Mouse (Mus musculus) heart, postnatal 4 days (tissue): ENCODE data around the gene Zkscan17. TPM values are rescaled to one million over a fixed set of nuclear protein-coding genes. Genes with fewer than 3 reads are reported as not detected.
A peak's percentile ranks its signal among the peaks of the same experiment; 100 is the strongest.

Experiments
- DNase-seq: peaks from one replicate; pipeline ENCODE4 v3.0.0; 2021
- total RNA-seq, 2 experiments: library from RNA; stranded (reverse); gene quantifications; 2 replicates each; pipeline ENCODE4 v1.2.3; 2021

Zkscan17 gene
- total RNA-seq, 2 experiments from 2014 or later = 25.1 to 25.4 TPM

DNA sequence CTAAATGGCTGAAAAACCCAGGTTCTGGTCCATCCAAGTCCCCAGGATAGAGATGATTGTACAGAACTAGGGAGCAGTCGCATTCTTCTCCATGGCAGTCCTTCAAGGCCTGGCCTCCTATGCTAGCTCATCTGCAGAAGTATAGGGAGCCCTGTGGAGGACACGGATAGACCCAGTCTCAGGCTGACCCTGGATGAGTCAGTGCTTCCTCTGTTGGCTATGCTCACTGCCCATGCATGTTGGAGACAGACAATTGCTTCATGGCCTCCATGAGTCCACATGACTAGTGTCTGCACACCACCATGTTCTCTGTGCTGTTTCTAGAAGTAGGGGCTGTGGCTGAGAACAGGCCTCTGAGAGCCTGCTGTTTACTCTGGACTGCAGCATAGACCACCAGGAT lies 70.2 kb downstream of the Zkscan17 start:
- no peak for DNase-seq

- no peak for DNase-seq
Observed at GRCm38 (mm10) chr11:59451086-59451485, 75.5 kb downstream of the Zkscan17 start, which contains the start of gene Snap47. Snap47 (minus strand) TSS chr11:59451186.

GRCm38 (mm10) chr11:59450230-59450771 lies 76.2 kb downstream of the Zkscan17 start:
- DNase-seq = no peak

DNA sequence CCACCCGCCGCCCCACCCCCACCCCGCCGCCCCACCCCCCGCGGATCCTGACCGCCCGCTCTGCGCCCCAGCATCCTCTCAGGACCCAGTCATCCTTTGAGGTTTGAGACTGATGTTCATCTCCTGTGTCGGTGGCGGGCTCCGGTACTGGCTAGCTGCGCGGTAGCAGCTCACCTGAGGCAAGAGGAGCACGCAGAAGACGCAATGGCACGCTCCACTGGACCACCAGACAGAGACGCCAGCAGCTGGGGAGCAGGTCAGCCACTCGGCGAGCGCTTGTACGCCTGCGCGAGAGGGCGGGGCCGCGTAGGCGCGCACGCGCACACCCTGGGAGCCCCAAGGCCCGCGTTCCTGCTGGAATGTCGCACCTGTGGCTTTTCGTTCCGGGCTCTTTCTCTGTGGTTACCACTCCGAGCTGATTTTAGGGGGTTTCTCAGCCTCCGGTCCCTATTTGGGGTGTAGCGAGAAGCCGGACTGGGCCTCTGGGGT lies 76.8 kb downstream of the Zkscan17 start, which contains the start of gene Jmjd4:
Jmjd4 (plus strand) TSS at position 305 of the 489 bp plus-strand sequence.
- DNase-seq = peak; percentile 94

- DNase-seq = no peak
Observed at GRCm38 (mm10) chr11:59443102-59443501, 83.4 kb downstream of the Zkscan17 start.

DNA sequence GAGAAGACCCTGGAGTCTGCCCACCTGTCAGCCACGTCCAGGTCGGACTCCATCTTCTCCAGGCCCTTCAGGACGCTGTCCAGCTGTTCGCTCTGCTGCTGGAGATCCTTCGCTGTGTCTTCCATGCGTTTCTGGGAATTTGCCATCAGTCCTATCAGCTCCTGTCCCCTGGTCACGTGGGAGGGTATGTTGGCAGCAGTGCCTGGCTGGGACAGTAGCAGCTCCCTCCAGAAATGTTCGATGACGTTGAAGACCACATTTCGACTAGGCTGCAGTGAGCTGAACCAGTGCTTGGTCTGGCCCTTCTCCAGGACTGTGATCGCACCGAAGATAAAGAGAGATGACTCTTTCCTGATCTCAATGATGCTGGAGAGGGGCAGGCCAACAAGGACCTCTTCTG lies 88.6 kb downstream of the Zkscan17 start:
- DNase-seq = no peak

Other genes starting within 250 kb of the Zkscan17 start
- not detected for gene Wnt3a, start 236.0 kb downstream of the Zkscan17 start, total RNA-seq
- gene Wnt9a, start 219.8 kb downstream of the Zkscan17 start, total RNA-seq = 1 to 10 TPM; 5.6 to 5.7 TPM
- not detected for gene Prss38, start 151.1 kb downstream of the Zkscan17 start, total RNA-seq
- gene Jmjd4, start 76.7 kb downstream of the Zkscan17 start, total RNA-seq = 10 to 100 TPM; 14.8 to 16.3 TPM
- gene Snap47, start 75.6 kb downstream of the Zkscan17 start, total RNA-seq = 10 to 100 TPM; 40.8 to 45.5 TPM
- gene Zfp867, start 54.3 kb downstream of the Zkscan17 start, total RNA-seq = 1 to 10 TPM; 6.1 to 6.2 TPM
- under 1 TPM; 0.18 to 0.31 TPM for gene Nlrp3, start 14.8 kb upstream of the Zkscan17 start, total RNA-seq
- not detected for gene Olfr222, start 49.5 kb upstream of the Zkscan17 start, total RNA-seq
- gene Olfr223, start 66.5 kb upstream of the Zkscan17 start, total RNA-seq = not detected
- 100 to 1,000 TPM; 220 to 241 TPM for gene Mprip, start 134.6 kb upstream of the Zkscan17 start, total RNA-seq